Mouse (Mus musculus): ENCODE results near the gene Cenpi.

- TF ChIP-seq CTCF (IDR thresholded peaks at IDR 0.05; ENCODE audit: low read depth): no peak
- no peak for TF ChIP-seq EP300 (IDR thresholded peaks at IDR 0.05; ENCODE audit: low read depth)
Measured at GRCm38 (mm10) chrX:134404584-134404955, 96.7 kb downstream of the Cenpi start.

Data from heart, postnatal 0 days (tissue).